Mouse (Mus musculus) thymus, postnatal 0 days (tissue): ENCODE measurements around the gene Scd2. TPM values are rescaled to one million over a fixed set of nuclear protein-coding genes. Genes with fewer than 3 reads are reported as not detected.
"Not testable (repeated sequence)": the region's sequence is repeated elsewhere in the genome, so short reads cannot be mapped to it uniquely, and the experiment has no call there.

Source experiments
- DNase-seq: peaks from one replicate; pipeline ENCODE4 v3.0.0-alpha.2; 2015; ENCODE audit warnings: low spot score
- polyA plus RNA-seq: library from polyadenylated mRNA; unstranded; fragments of >200 nt; fragmentation: Nextera tagmentation; extraction: Ambion mirVana; gene quantifications from 2 replicates; pipeline ENCODE4 v1.2.1, GENCODE M21; 2015

Scd2 gene
- polyA plus RNA-seq, 1 experiment from 2014 or later = 68.8 TPM

- DNase-seq = peak; percentile 91
Measured at GRCm38 (mm10) chr19:44295741-44296140, 2.3 kb downstream of the Scd2 start.

- DNase-seq = peak; percentile 38
Measured at GRCm38 (mm10) chr19:44296186-44296585, 2.7 kb downstream of the Scd2 start.

GRCm38 (mm10) chr19:44297068-44297760 is 3.7 kb downstream of the Scd2 start:
- DNase-seq = peak; percentile 8

GRCm38 (mm10) chr19:44297862-44298261 is 4.4 kb downstream of the Scd2 start:
- no peak for DNase-seq

GRCm38 (mm10) chr19:44299078-44299477 is 5.6 kb downstream of the Scd2 start:
- DNase-seq = no peak

- DNase-seq = no peak
Measured at GRCm38 (mm10) chr19:44299902-44300301, 6.4 kb downstream of the Scd2 start.

GRCm38 (mm10) chr19:44300520-44300919 is 7.0 kb downstream of the Scd2 start:
- no peak for DNase-seq

- no peak for DNase-seq
Measured at GRCm38 (mm10) chr19:44301176-44301575, 7.7 kb downstream of the Scd2 start.

GRCm38 (mm10) chr19:44301671-44302305 is 8.3 kb downstream of the Scd2 start:
- DNase-seq = no peak

GRCm38 (mm10) chr19:44302901-44303300 is 9.4 kb downstream of the Scd2 start:
- DNase-seq = no peak

GRCm38 (mm10) chr19:44303502-44303901 is 10.0 kb downstream of the Scd2 start:
- DNase-seq = no peak

- DNase-seq = no peak
Measured at GRCm38 (mm10) chr19:44304419-44304818, 10.9 kb downstream of the Scd2 start.

- no peak for DNase-seq
Measured at GRCm38 (mm10) chr19:44304851-44305510, 11.5 kb downstream of the Scd2 start.

- DNase-seq = no peak
Measured at GRCm38 (mm10) chr19:44305701-44306100, 12.2 kb downstream of the Scd2 start.

- DNase-seq = no peak
Measured at GRCm38 (mm10) chr19:44306171-44306570, 12.7 kb downstream of the Scd2 start.

- no peak for DNase-seq
Measured at GRCm38 (mm10) chr19:44307101-44307914, 13.8 kb downstream of the Scd2 start.

- no peak for DNase-seq
Measured at GRCm38 (mm10) chr19:44307915-44308470, 14.5 kb downstream of the Scd2 start.

GRCm38 (mm10) chr19:44308611-44309246 is 15.3 kb downstream of the Scd2 start:
- DNase-seq = no peak

GRCm38 (mm10) chr19:44309351-44310154 is 16.1 kb downstream of the Scd2 start:
- no peak for DNase-seq

GRCm38 (mm10) chr19:44310155-44310575 is 16.7 kb downstream of the Scd2 start:
- DNase-seq = not testable (repeated sequence)
